Mouse (Mus musculus) embryonic facial prominence, embryonic 11.5 days (tissue): Measurements from ENCODE around the gene Psmd13. TPM values are rescaled to one million over a fixed set of nuclear protein-coding genes. Genes with fewer than 3 reads are reported as not detected.

Experiments used
- ATAC-seq: fragments of 200-750 bp; cut with Nextera tagmentation; replicated peaks from 2 replicates; pipeline ENCODE4 v1.8.0; 2017; ENCODE audit warnings: low read depth; ENCODE audit not compliant: insufficient number of reproducible peaks, low FRiP score, low TSS enrichment
- DNase-seq: peaks from one replicate; pipeline ENCODE4 v3.0.0-alpha.2; 2015; ENCODE audit warnings: low spot score
- H3K27ac ChIP-seq: fragments of 300-500 bp; sonication (generic); replicated peaks from 2 replicates; pipeline ENCODE4 v1.5.1; 2014; ENCODE audit warnings: mild to moderate bottlenecking, low read depth, low read length, control low read depth
- H3K27me3 ChIP-seq: fragments of 300-500 bp; sonication (generic); 2 replicates; pipeline ENCODE4 v1.6.1; 2014; ENCODE audit warnings: mild to moderate bottlenecking, low read length, moderate library complexity, mixed read lengths; ENCODE audit not compliant: control insufficient read depth, insufficient read depth
- H3K36me3 ChIP-seq: fragments of 300-500 bp; sonication (generic); replicated peaks from 2 replicates; pipeline ENCODE4 v1.6.1; 2014; ENCODE audit warnings: low read depth, mild to moderate bottlenecking, low read length, moderate library complexity, mixed read lengths; ENCODE audit not compliant: control insufficient read depth, insufficient read depth
- H3K4me1 ChIP-seq: fragments of 300-500 bp; sonication (generic); 2 replicates; pipeline ENCODE4 v1.6.1; 2014; ENCODE audit warnings: low read length, mixed read lengths; ENCODE audit not compliant: control insufficient read depth, insufficient read depth
- H3K4me2 ChIP-seq: fragments of 300-500 bp; sonication (generic); 2 replicates; pipeline ENCODE4 v1.6.1; 2014; ENCODE audit warnings: low read depth, mild to moderate bottlenecking, control low read depth, low read length, moderate library complexity
- H3K4me3 ChIP-seq: fragments of 300-500 bp; sonication (generic); 2 replicates; pipeline ENCODE4 v1.5.1; 2014; ENCODE audit warnings: low read depth, low read length, control low read depth
- H3K9ac ChIP-seq: fragments of 300-500 bp; sonication (generic); replicated peaks from 2 replicates; pipeline ENCODE4 v1.6.1; 2014; ENCODE audit warnings: mild to moderate bottlenecking, control low read depth, low read length
- H3K9me3 ChIP-seq: fragments of 300-500 bp; sonication (generic); replicated peaks from 2 replicates; pipeline ENCODE4 v1.6.1; 2016; ENCODE audit warnings: mild to moderate bottlenecking, low read length, inconsistent platforms, mixed read lengths; ENCODE audit not compliant: control insufficient read depth
- WGBS: fragments of 180-500 bp; shearing (Covaris S2); extraction: QIAGEN DNeasy Blood & Tissue Kit; methylation state at CpG from one replicate; pipeline ENCODE4 v1.1.7; 2014; 5-methylcytosine and 5-hydroxymethylcytosine counted together
- polyA plus RNA-seq: library from polyadenylated mRNA; unstranded; fragments of >200 nt; fragmentation: Nextera tagmentation; extraction: Ambion mirVana; gene quantifications from 2 replicates; pipeline ENCODE4 v1.2.1, GENCODE M21; 2014

The Psmd13 gene
- polyA plus RNA-seq, 1 experiment from 2014 or later, result 185 TPM

- Histone ChIP-seq H3K27ac (no peak overlapping the region), H3K4me3 (no peak overlapping the region), H3K9me3 (no peaks in the 10 kb centered on the region), H3K27me3 (no peaks in the 10 kb centered on the region), H3K9ac (no peak overlapping the region), H3K4me2 (no peak overlapping the region), H3K36me3 (peaks cover 13% of the 10 kb centered on the region), H3K4me1 (peaks cover 2% of the 10 kb centered on the region)
- ATAC-seq (no peak), DNase-seq (no peak)
- WGBS, result 92% methylated on average over 18 of the region's 18 CpGs
Observed at GRCm38 (mm10) chr7:140854483-140854882, 27.3 kb upstream of the Psmd13 start.

- Histone ChIP-seq H3K4me2 (peak overlapping the region; percentile 98), H3K4me1 (peaks cover 2% of the 10 kb centered on the region), H3K36me3 (peaks cover 13% of the 10 kb centered on the region), H3K27me3 (no peaks in the 10 kb centered on the region), H3K4me3 (peak overlapping the region; percentile 74), H3K9ac (peak overlapping the region; percentile 87; the same call in 1 of the 2 replicates), H3K27ac (no peak overlapping the region), H3K9me3 (no peaks in the 10 kb centered on the region)
- ATAC-seq (no peak), DNase-seq (no peak)
- WGBS, result 75% methylated on average over 9 of the region's 9 CpGs
Observed at GRCm38 (mm10) chr7:140855181-140855580, 26.6 kb upstream of the Psmd13 start.

- no peaks in the 10 kb centered on the region for H3K27me3 ChIP-seq
- peaks cover 13% of the 10 kb centered on the region for H3K36me3 ChIP-seq
- WGBS, result under 1% methylated on average over 51 of the region's 51 CpGs
- H3K27ac ChIP-seq, result peak within 1 kb of the TSS; percentile 66
- ATAC-seq, result peak; percentile 73
- peak within 1 kb of the TSS; percentile 98 for H3K4me2 ChIP-seq
- H3K9ac ChIP-seq, result peak within 1 kb of the TSS; percentile 87
- peaks cover 2% of the 10 kb centered on the region for H3K4me1 ChIP-seq
- peak within 1 kb of the TSS; percentile 74 for H3K4me3 ChIP-seq
- DNase-seq, result peak; percentile 93
- H3K9me3 ChIP-seq, result no peaks in the 10 kb centered on the region
Observed at GRCm38 (mm10) chr7:140855860-140856784, 25.6 kb upstream of the Psmd13 start, which contains the start of gene Gm45785. Gene Gm45785 (minus strand): TSS chr7:140856331.

- Histone ChIP-seq H3K9me3 (no peaks in the 10 kb centered on the region), H3K9ac (peak within 1 kb of the TSS; percentile 87), H3K4me3 (peak within 1 kb of the TSS; percentile 74), H3K27ac (peak within 1 kb of the TSS; percentile 66), H3K4me1 (peaks cover 2% of the 10 kb centered on the region), H3K4me2 (peak within 1 kb of the TSS; percentile 98), H3K27me3 (no peaks in the 10 kb centered on the region), H3K36me3 (peaks cover 15% of the 10 kb centered on the region)
- DNase-seq, result peak; percentile 81
- ATAC-seq, result peak; percentile 81
- WGBS, result 0% methylated on average over 50 of the region's 50 CpGs
Observed at GRCm38 (mm10) chr7:140856785-140857549, 24.8 kb upstream of the Psmd13 start, which contains the start of gene Ric8a. Gene Ric8a (plus strand): TSS chr7:140856957.

GRCm38 (mm10) chr7:140857550-140858505 lies 23.9 kb upstream of the Psmd13 start, which contains the start of gene Bet1l:
Gene Bet1l (minus strand): TSS chr7:140857577.
- Histone ChIP-seq H3K4me2 (peak within 1 kb of the TSS; percentile 98), H3K36me3 (peaks cover 17% of the 10 kb centered on the region), H3K9me3 (no peaks in the 10 kb centered on the region), H3K27ac (peak within 1 kb of the TSS; percentile 66), H3K27me3 (no peaks in the 10 kb centered on the region), H3K9ac (peak within 1 kb of the TSS; percentile 87), H3K4me3 (peak within 1 kb of the TSS; percentile 74), H3K4me1 (peaks cover 2% of the 10 kb centered on the region)
- ATAC-seq, result peak; percentile 11; the same call in 1 of the 2 replicates
- DNase-seq, result no peak
- 41% methylated on average over 39 of the region's 40 CpGs for WGBS

- DNase-seq, result no peak
- ATAC-seq, result no peak
- H3K36me3 ChIP-seq, result peaks cover 10% of the 10 kb centered on the region
- H3K9me3 ChIP-seq, result no peaks in the 10 kb centered on the region
- no peak overlapping the region for H3K4me2 ChIP-seq
- H3K27ac ChIP-seq, result no peak overlapping the region
- no peaks in the 10 kb centered on the region for H3K27me3 ChIP-seq
- WGBS, result 96% methylated on average over 8 of the region's 8 CpGs
- H3K4me3 ChIP-seq, result no peak overlapping the region
- no peak overlapping the region for H3K9ac ChIP-seq
- H3K4me1 ChIP-seq, result peaks cover 2% of the 10 kb centered on the region
Observed at GRCm38 (mm10) chr7:140858746-140859145, 23.0 kb upstream of the Psmd13 start.

GRCm38 (mm10) chr7:140859997-140860396 lies 21.8 kb upstream of the Psmd13 start:
- Histone ChIP-seq H3K4me1 (peaks cover 2% of the 10 kb centered on the region), H3K4me3 (no peak overlapping the region), H3K36me3 (peaks cover 7% of the 10 kb centered on the region; the same call in 1 of the 2 replicates), H3K27ac (no peak overlapping the region), H3K27me3 (no peaks in the 10 kb centered on the region), H3K4me2 (no peak overlapping the region), H3K9ac (no peak overlapping the region), H3K9me3 (no peaks in the 10 kb centered on the region)
- DNase-seq (no peak), ATAC-seq (no peak)
- 76% methylated on average over 6 of the region's 6 CpGs for WGBS
